Mouse (Mus musculus) stomach, postnatal 0 days (tissue): ENCODE measurements around the gene Pex16. TPM values are rescaled to one million over a fixed set of nuclear protein-coding genes. Genes with fewer than 3 reads are reported as not detected.
A peak's percentile ranks its signal among the peaks of the same experiment; 100 is the strongest.

Experiments used
- ATAC-seq: fragments of 200-750 bp; cut with Nextera tagmentation; 2 replicates; pipeline ENCODE4 v1.8.0; 2017; ENCODE audit not compliant: low FRiP score, low TSS enrichment
- DNase-seq: peaks from one replicate; pipeline ENCODE4 v3.0.0-alpha.2; 2016; ENCODE audit warnings: low spot score
- H3K27ac ChIP-seq: fragments of 300-500 bp; sonication (generic); replicated peaks from 2 replicates; pipeline ENCODE4 v1.5.1; 2014; ENCODE audit warnings: mild to moderate bottlenecking, control low read depth
- H3K27me3 ChIP-seq: fragments of 300-500 bp; sonication (generic); 2 replicates; pipeline ENCODE4 v1.6.1; 2014; ENCODE audit warnings: low read length; ENCODE audit not compliant: control insufficient read depth, insufficient read depth
- H3K36me3 ChIP-seq: fragments of 300-500 bp; sonication (generic); 2 replicates; pipeline ENCODE4 v1.6.1; 2014; ENCODE audit warnings: low read length, mixed read lengths; ENCODE audit not compliant: control insufficient read depth, insufficient read depth
- H3K4me1 ChIP-seq: fragments of 300-500 bp; sonication (generic); replicated peaks from 2 replicates; pipeline ENCODE4 v1.6.1; 2014; ENCODE audit warnings: antibody characterized with exemption; ENCODE audit not compliant: control insufficient read depth, insufficient read depth
- H3K4me2 ChIP-seq: fragments of 300-500 bp; sonication (generic); replicated peaks from 2 replicates; pipeline ENCODE4 v1.6.1; 2014; ENCODE audit warnings: low read depth, mild to moderate bottlenecking, control low read depth, moderate library complexity
- H3K4me3 ChIP-seq: fragments of 300-500 bp; sonication (generic); 2 replicates; pipeline ENCODE4 v1.5.1; 2014; ENCODE audit warnings: low read depth, low read length, control low read depth
- H3K9ac ChIP-seq: fragments of 300-500 bp; sonication (generic); 2 replicates; pipeline ENCODE4 v1.6.1; 2014; ENCODE audit warnings: mild to moderate bottlenecking, low read length, control low read depth, mixed read lengths
- H3K9me3 ChIP-seq: fragments of 300-500 bp; sonication (generic); 2 replicates; pipeline ENCODE4 v1.6.1; 2016; ENCODE audit warnings: low read length; ENCODE audit not compliant: control insufficient read depth
- CTCF ChIP-seq: IDR thresholded peaks from 2 replicates; pipeline ENCODE4 v1.5.1; 2016; ENCODE audit warnings: antibody characterized with exemption, low read depth, mild to moderate bottlenecking, moderate library complexity
- EP300 ChIP-seq: optimal IDR thresholded peaks from 2 replicates; pipeline ENCODE3; 2016; ENCODE audit warnings: antibody characterized with exemption
- WGBS: fragments of 180-500 bp; shearing (Covaris S2); extraction: QIAGEN DNeasy Blood & Tissue Kit; methylation state at CpG from one replicate; pipeline ENCODE4 v1.1.7; 2014; 5-methylcytosine and 5-hydroxymethylcytosine counted together
- polyA plus RNA-seq: library from polyadenylated mRNA; unstranded; fragments of >200 nt; fragmentation: Nextera tagmentation; extraction: Ambion mirVana; gene quantifications from 2 replicates; pipeline ENCODE4 v1.2.1, GENCODE M21; 2015

Pex16 gene
- polyA plus RNA-seq, 1 experiment from 2014 or later = 33.5 TPM

GRCm38 (mm10) chr2:92375788-92376187 lies 1.3 kb downstream of the Pex16 start:
- Histone ChIP-seq H3K4me3 (peak overlapping the region; percentile 74), H3K4me2 (peak overlapping the region; percentile 88), H3K27ac (peak overlapping the region; percentile 94), H3K27me3 (no peaks in the 10 kb centered on the region), H3K9ac (peak overlapping the region; percentile 79), H3K4me1 (peaks cover 6% of the 10 kb centered on the region; the same call in 1 of the 2 replicates), H3K36me3 (peaks cover 13% of the 10 kb centered on the region; the same call in 1 of the 2 replicates), H3K9me3 (no peaks in the 10 kb centered on the region)
- no peak for DNase-seq
- TF ChIP-seq EP300 = no peak
- no peak for TF ChIP-seq CTCF
- 8% methylated on average over 10 of the region's 10 CpGs for WGBS
- ATAC-seq = no peak

- DNase-seq (no peak), ATAC-seq (peak; percentile 13; the same call in 1 of the 2 replicates)
- Histone ChIP-seq H3K4me3 (peak overlapping the region; percentile 74), H3K9ac (peak overlapping the region; percentile 79), H3K9me3 (no peaks in the 10 kb centered on the region), H3K36me3 (peaks cover 13% of the 10 kb centered on the region; the same call in 1 of the 2 replicates), H3K4me1 (peaks cover 5% of the 10 kb centered on the region; the same call in 1 of the 2 replicates), H3K4me2 (peak overlapping the region; percentile 88), H3K27ac (no peak overlapping the region; the same call in 1 of the 2 replicates), H3K27me3 (no peaks in the 10 kb centered on the region)
- WGBS = 79% methylated on average over 6 of the region's 6 CpGs
- TF ChIP-seq CTCF (no peak), EP300 (no peak)
These were observed 1.8 kb downstream of the Pex16 start for GRCm38 (mm10) chr2:92376300-92376699.

DNA sequence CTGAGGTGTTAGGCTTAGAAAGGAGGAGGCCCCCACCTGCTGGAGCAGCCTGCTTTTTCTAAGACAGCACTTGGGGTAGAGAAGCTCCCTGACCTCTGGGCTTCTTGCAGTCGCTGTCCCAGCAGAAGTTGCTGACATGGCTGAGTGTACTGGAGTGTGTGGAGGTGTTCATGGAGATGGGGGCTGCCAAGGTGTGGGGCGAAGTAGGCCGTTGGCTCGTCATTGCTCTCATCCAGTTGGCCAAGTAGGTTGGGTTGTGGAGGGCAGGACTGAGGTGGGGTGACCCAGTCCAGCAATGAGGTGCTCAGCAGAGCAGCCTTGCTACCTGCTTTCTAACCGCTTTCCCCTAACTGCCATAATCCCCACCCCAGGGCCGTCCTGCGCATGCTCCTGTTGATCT lies 2.8 kb downstream of the Pex16 start:
- H3K27me3 ChIP-seq = no peaks in the 10 kb centered on the region
- H3K27ac ChIP-seq = no peak overlapping the region
- H3K4me1 ChIP-seq = 0 out of 2 replicates have a peak, but pooled peaks cover 4% of the 10 kb centered on the region
- H3K4me3 ChIP-seq = no peak overlapping the region
- H3K4me2 ChIP-seq = no peak overlapping the region
- DNase-seq (no peak), ATAC-seq (no peak)
- H3K36me3 ChIP-seq = peaks cover 16% of the 10 kb centered on the region; the same call in 1 of the 2 replicates
- no peak overlapping the region for H3K9ac ChIP-seq
- H3K9me3 ChIP-seq = no peaks in the 10 kb centered on the region
- WGBS = 91% methylated on average over 7 of the region's 7 CpGs
- no peak for TF ChIP-seq CTCF
- TF ChIP-seq EP300 = no peak

DNA sequence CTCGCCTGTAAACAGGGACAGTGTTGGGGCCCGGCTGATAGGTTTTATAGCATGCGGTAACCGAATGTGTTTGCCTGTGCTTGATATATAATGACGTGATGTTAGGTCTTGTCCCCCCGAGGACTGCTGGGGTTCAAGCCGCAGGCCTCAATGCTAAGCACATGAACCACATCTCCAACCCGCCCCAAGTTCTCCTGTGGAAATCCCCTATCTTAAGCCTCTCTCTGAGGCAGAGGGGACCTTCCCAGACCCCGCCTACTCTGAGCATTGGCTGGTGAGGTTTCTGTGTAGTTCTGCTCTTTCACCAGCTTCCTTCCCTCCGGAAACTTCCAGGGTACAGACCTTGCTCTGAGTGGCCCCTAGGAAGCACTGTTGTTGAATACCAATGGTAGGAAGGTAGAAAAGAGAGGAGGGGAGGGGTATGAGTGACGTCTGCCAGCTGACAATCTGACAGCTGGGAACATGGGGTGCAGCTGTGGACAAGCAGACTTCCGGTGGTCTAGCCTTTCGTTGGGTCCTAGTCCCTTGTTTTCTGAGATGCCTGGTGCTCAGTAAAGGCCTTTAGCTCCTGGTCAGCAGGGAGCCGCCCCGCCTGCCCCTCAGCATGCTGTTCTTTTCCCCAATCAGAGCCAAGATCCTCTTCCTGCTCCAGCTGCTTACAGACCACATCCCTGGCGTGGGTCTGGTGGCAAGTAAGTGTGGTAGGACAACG lies 5.5 kb downstream of the Pex16 start:
- 80% methylated on average over 17 of the region's 17 CpGs for WGBS
- ATAC-seq (no peak), DNase-seq (no peak)
- TF ChIP-seq EP300 (no peak), CTCF (no peak)
- no peak overlapping the region for H3K27ac ChIP-seq
- H3K9ac ChIP-seq = no peak overlapping the region
- H3K36me3 ChIP-seq = peaks cover 16% of the 10 kb centered on the region; the same call in 1 of the 2 replicates
- no peak overlapping the region for H3K4me3 ChIP-seq
- 0 out of 2 replicates have a peak, but pooled peaks cover 4% of the 10 kb centered on the region for H3K4me1 ChIP-seq
- no peaks in the 10 kb centered on the region for H3K27me3 ChIP-seq
- no peak overlapping the region for H3K4me2 ChIP-seq
- H3K9me3 ChIP-seq = no peaks in the 10 kb centered on the region

DNA sequence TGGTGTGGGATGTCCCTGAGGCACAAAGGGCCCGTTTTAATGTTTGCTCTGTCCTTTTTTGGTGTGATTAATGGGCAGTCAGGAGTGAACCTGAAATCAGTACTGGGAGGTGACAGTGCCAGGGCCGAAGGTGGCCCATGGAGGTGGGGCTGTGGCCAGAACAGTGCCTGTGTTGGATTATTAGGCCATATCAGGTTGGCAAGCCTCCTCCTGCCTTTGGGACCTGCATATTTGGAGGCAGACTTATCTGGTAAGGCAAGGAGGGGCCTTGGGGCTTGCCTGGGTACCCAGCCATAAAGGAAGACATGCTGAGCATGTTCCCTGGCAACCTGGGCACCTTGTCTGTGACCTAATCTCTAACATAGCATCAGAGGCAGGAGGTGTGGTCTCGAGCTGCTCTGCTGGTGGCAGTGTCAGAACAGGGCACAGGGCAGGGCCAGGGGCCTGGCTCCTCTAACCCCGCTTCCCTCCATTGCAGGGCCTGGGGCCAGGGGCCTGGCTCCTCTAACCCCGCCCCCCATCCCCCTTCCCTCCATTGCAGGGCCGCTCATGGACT lies 6.1 kb downstream of the Pex16 start:
- Histone ChIP-seq H3K4me1 (0 out of 2 replicates have a peak, but pooled peaks cover 4% of the 10 kb centered on the region), H3K9me3 (no peaks in the 10 kb centered on the region), H3K27ac (no peak overlapping the region), H3K4me3 (no peak overlapping the region), H3K36me3 (peaks cover 17% of the 10 kb centered on the region), H3K9ac (no peak overlapping the region), H3K27me3 (no peaks in the 10 kb centered on the region), H3K4me2 (no peak overlapping the region)
- ATAC-seq = no peak
- no peak for DNase-seq
- WGBS = 62% methylated on average over 6 of the region's 6 CpGs
- TF ChIP-seq EP300 (no peak), CTCF (no peak)

DNA sequence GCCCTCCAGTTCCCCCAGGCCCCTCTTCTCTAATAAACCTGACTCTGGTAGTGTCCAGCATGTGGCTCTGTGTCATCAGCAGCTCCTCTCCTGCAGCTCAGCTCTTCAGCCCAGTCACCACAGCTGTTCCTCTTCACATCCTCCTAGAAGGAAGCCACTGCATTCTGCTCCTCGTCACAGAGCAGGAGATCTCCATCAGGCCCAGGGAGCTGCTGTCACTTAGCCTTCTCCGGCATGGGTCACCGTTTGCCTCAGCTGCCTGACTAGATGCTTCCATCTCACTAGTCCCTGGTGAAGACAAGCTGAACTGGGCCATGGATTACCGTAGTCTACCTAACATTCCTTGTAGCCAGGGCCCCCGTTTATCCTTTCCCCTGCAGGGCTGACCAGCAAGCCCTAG lies 6.7 kb downstream of the Pex16 start:
- Histone ChIP-seq H3K27me3 (no peaks in the 10 kb centered on the region), H3K4me2 (no peak overlapping the region), H3K9me3 (no peaks in the 10 kb centered on the region), H3K27ac (no peak overlapping the region), H3K4me3 (no peak overlapping the region), H3K9ac (no peak overlapping the region), H3K36me3 (peaks cover 18% of the 10 kb centered on the region), H3K4me1 (no peaks in the 10 kb centered on the region)
- no peak for TF ChIP-seq CTCF
- no peak for TF ChIP-seq EP300
- 57% methylated on average over 5 of the region's 5 CpGs for WGBS
- ATAC-seq (no peak), DNase-seq (no peak)
